ENCODE assay signal across 13 mouse cellular contexts in the genomic region with DNA sequence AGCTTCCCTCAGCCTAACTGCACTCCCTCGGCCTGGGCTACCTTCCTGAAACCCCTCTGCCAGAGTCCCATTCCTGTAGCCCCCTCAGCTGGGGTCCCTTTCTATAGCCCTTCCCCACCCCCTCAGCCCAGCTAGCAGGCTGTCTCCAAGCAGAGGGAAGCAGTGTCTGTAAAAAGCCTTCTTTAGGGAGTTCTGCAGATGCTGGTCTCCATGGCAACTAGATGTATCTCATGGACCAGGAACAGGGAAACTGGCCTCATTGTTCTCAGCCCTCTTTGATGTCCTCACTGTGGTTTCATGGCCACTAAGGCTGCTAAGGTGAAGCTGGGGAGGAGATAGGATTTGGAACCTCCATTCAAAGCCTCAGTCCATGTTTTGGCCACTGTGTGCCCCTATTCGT.
DNase-seq lines count a peak whose midpoint lies in the region.
"Had no signal": no experiment of that assay in that cellular context is flagged by ENCODE, and none has a peak within 500 bp of the region (broad histone marks: within the 10 kb centered on the region; RNA-seq: fewer than 3 reads in every experiment).

No protein-coding gene starts in this region.

- DNase-seq in embryo, embryonic 10 days (ENCODE audit: low spot score), result peak; percentile 29
- DNase-seq in embryo, embryonic 11 days, result no peak
- DNase-seq in frontal cortex, postnatal 10 days (ENCODE audit: low spot score in 2 of 2), result peak; percentile 22 to 26
- DNase-seq in mesoderm, embryonic 11.5 days (ENCODE audit: low read depth, low spot score), result peak; percentile 13
- peak; percentile 60 to 81 for DNase-seq in right cerebral cortex, postnatal 10 days (ENCODE audit: low spot score in 2 of 2)
- no peak for DNase-seq in adrenal gland, postnatal 4 days (ENCODE audit: low spot score in 2 of 2)
- DNase-seq in lung, postnatal 25 days (ENCODE audit: low spot score), result no peak
- DNase-seq in cerebellum, adult 18-20 months, result no peak
- DNase-seq: adrenal gland, postnatal 14 days; gastrocnemius, postnatal 10 days; heart, postnatal 14 days; kidney, postnatal 36 days; thymus, postnatal 25 days had no signal

Comparison
In these comparisons a context has a peak if more than half of its experiments do, and no peak if none do; other contexts are left out.
1. DNase-seq: peak in embryo, embryonic 10 days (single experiment), frontal cortex, postnatal 10 days (2 of 2), mesoderm, embryonic 11.5 days (single experiment) and right cerebral cortex, postnatal 10 days (2 of 2); none in embryo, embryonic 11 days (single experiment), adrenal gland, postnatal 4 days (0 of 2), lung, postnatal 25 days (single experiment) and cerebellum, adult 18-20 months (0 of 2).